ENCODE assay signal across 8 mouse cellular contexts in the genomic region with DNA sequence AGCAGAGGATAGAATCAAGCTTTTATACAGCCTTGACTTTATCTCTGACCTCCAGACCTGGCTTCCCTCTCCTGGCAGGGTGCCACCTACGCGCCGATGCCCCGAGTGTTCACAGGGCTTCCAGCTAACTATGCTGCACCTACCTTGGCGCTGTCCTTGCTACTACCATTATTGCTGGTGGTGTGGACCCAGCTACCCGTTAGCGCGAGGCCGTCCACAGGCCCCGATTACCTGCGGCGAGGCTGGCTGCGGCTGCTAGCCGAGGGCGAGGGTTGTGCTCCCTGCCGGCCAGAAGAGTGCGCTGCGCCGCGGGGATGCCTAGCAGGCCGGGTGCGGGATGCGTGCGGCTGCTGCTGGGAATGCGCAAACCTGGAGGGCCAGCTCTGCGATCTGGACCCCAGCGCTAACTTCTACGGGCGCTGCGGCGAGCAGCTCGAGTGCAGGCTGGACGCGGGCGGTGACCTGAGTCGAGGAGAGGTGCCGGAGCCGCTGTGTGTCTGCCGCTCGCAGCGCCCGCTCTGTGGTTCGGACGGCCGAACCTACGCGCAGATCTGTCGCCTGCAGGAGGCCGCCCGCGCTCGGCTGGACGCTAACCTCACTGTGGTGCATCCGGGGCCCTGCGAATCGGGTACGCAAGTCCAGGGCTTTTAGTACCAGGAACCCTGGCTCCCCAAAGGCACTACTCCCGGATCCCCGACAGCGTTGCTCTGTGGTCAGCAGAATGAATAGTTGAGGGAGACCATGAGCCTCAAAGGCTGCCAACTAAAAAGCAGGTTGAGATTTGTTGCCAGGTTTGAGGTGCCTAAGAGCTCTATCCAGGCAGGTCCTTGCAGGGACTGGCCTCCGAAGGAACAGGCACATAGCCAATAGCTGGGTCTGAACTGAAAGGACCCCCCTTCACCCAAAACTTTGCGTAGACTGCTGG. TPM values are rescaled to one million over a fixed set of nuclear protein-coding genes. Genes with fewer than 3 reads are reported as not detected.
DNase-seq lines count a peak whose midpoint lies in the region; ATAC-seq lines count a peak whose summit lies in the region.

No protein-coding gene starts in this region.

- WGBS in embryonic facial prominence, embryonic 15.5 days = 1% methylated on average over 62 of the region's 62 CpGs

- DNase-seq in ES-CJ7 (ENCODE audit: low read depth, low spot score) = peak; percentile 65
- peak; percentile 72 for DNase-seq in adrenal gland, postnatal 25 days
- peak; percentile 75 to 79 for DNase-seq in heart, postnatal 14 days
- peak; percentile 54 to 59 for DNase-seq in left cerebral cortex, postnatal 36 days (ENCODE audit: low spot score in 2 of 2)
- DNase-seq in spleen, postnatal 14 days (ENCODE audit: low spot score in 2 of 2) = peak; percentile 26
- DNase-seq in layer of hippocampus, postnatal 36 days = no peak

- H3K4me1 ChIP-seq in embryonic facial prominence, embryonic 15.5 days = peaks cover 72% of the 10 kb centered on the region

- intact Hi-C loops in heart, postnatal 14 days (cut with DNase I) = loop anchor here (5.0 kb wide), 1 partner anchor 85 kb away; no protein-coding TSS in a partner anchor
- intact Hi-C loops in left cerebral cortex, postnatal 36 days (cut with DNase I) = loop anchor here (5.0 to 10.0 kb wide), 2 partner anchors 155 to 468 kb away; no protein-coding TSS in a partner anchor

- H3K36me3 ChIP-seq in embryonic facial prominence, embryonic 15.5 days = no peaks in the 10 kb centered on the region

- H3K27ac ChIP-seq in embryonic facial prominence, embryonic 15.5 days (replicated peaks) = peak overlapping the region; percentile 99

- no peaks in the 10 kb centered on the region for H3K9me3 ChIP-seq in embryonic facial prominence, embryonic 15.5 days (replicated peaks)

- H3K9ac ChIP-seq in embryonic facial prominence, embryonic 15.5 days = peak overlapping the region; percentile 37

- peaks cover 47% of the 10 kb centered on the region for H3K27me3 ChIP-seq in embryonic facial prominence, embryonic 15.5 days

- peak overlapping the region; percentile 78 for H3K4me3 ChIP-seq in embryonic facial prominence, embryonic 15.5 days (replicated peaks)

- ATAC-seq in embryonic facial prominence, embryonic 15.5 days (ENCODE audit: insufficient number of reproducible peaks, low FRiP score, low TSS enrichment, low read depth) = no peak
- ATAC-seq in megakaryocyte progenitor cell, adult 5-6 weeks (replicated peaks; ENCODE audit: poor library complexity) = peak; percentile 24

- H3K4me2 ChIP-seq in embryonic facial prominence, embryonic 15.5 days (replicated peaks) = peak overlapping the region; percentile 92

RNA-seq across cellular contexts. Expression of a gene that starts 1.8 kb away (rescaled TPM):
- 3.9 and 5.6 TPM in 2 replicates for total RNA-seq in adrenal gland, postnatal 25 days (2021)
- 58.2 and 59.1 TPM in 2 replicates for polyA plus RNA-seq in embryonic facial prominence, embryonic 15.5 days (2015; fragmentation: Nextera tagmentation; extraction: Ambion mirVana)
- total RNA-seq in heart, postnatal 14 days (2021) = 1 to 10 TPM; 4.9 to 7.0 TPM
- 1 to 10 TPM; 3.4 to 4.1 TPM for total RNA-seq in left cerebral cortex, postnatal 36 days (2021)
- 0.17 and 0.25 TPM in 2 replicates for total RNA-seq in megakaryocyte progenitor cell, adult 5-6 weeks (2015)
- total RNA-seq in megakaryocyte progenitor cell, adult 5-6 weeks (2017) = 0.83 and 0.84 TPM in 2 replicates
- total RNA-seq in layer of hippocampus, postnatal 36 days (2021) = 1 to 10 TPM; 1.2 to 1.6 TPM

RNA-seq across cellular contexts. Expression of a gene that starts 29.5 kb away (rescaled TPM):
- 49.3 and 65.0 TPM in 2 replicates for total RNA-seq in adrenal gland, postnatal 25 days (2021)
- 37.4 and 41.3 TPM in 2 replicates for polyA plus RNA-seq in embryonic facial prominence, embryonic 15.5 days (2015; fragmentation: Nextera tagmentation; extraction: Ambion mirVana)
- 10 to 100 TPM; 15.7 to 19.1 TPM for total RNA-seq in heart, postnatal 14 days (2021)
- total RNA-seq in left cerebral cortex, postnatal 36 days (2021) = 100 to 1,000 TPM; 118 to 119 TPM
- total RNA-seq in megakaryocyte progenitor cell, adult 5-6 weeks (2015) = 17.5 and 23.8 TPM in 2 replicates
- 2.4 and 3.1 TPM in 2 replicates for total RNA-seq in megakaryocyte progenitor cell, adult 5-6 weeks (2017)
- 10 to 100 TPM; 82.4 to 91.5 TPM for total RNA-seq in layer of hippocampus, postnatal 36 days (2021)

RNA-seq across cellular contexts. Expression of a gene that starts 31.3 kb away (rescaled TPM):
- 0.52 TPM in 1 of 2 replicates, not detected in the other for total RNA-seq in adrenal gland, postnatal 25 days (2021)
- polyA plus RNA-seq in embryonic facial prominence, embryonic 15.5 days (2015; fragmentation: Nextera tagmentation; extraction: Ambion mirVana) = 0.68 and 0.75 TPM in 2 replicates
- total RNA-seq in heart, postnatal 14 days (2021) = under 1 TPM in 1 of 2 experiments, not detected in 1; 0.19 TPM
- 1 to 10 TPM; 3.3 to 5.8 TPM for total RNA-seq in left cerebral cortex, postnatal 36 days (2021)
- total RNA-seq in megakaryocyte progenitor cell, adult 5-6 weeks (2015) = 0.05 TPM in 1 of 2 replicates, not detected in the other
- total RNA-seq in megakaryocyte progenitor cell, adult 5-6 weeks (2017) = not detected in 2 replicates
- 1 to 10 TPM; 2.2 to 3.4 TPM for total RNA-seq in layer of hippocampus, postnatal 36 days (2021)

Comparison
In these comparisons a context has a peak if more than half of its experiments do, and no peak if none do; other contexts are left out.
1. DNase-seq: peak in ES-CJ7 (single experiment), adrenal gland, postnatal 25 days (single experiment), heart, postnatal 14 days (2 of 2), left cerebral cortex, postnatal 36 days (2 of 2) and spleen, postnatal 14 days (2 of 2); none in layer of hippocampus, postnatal 36 days (0 of 2).